Mouse (Mus musculus) spleen, postnatal 10 days (tissue): ENCODE measurements around the gene Kidins220.

Experiments
- DNase-seq, 2 experiments: peaks; one replicate each; pipeline ENCODE4 v3.0.0; 2021 to 2022; ENCODE audit warnings: low spot score in 2 of 2

Kidins220 gene

DNA sequence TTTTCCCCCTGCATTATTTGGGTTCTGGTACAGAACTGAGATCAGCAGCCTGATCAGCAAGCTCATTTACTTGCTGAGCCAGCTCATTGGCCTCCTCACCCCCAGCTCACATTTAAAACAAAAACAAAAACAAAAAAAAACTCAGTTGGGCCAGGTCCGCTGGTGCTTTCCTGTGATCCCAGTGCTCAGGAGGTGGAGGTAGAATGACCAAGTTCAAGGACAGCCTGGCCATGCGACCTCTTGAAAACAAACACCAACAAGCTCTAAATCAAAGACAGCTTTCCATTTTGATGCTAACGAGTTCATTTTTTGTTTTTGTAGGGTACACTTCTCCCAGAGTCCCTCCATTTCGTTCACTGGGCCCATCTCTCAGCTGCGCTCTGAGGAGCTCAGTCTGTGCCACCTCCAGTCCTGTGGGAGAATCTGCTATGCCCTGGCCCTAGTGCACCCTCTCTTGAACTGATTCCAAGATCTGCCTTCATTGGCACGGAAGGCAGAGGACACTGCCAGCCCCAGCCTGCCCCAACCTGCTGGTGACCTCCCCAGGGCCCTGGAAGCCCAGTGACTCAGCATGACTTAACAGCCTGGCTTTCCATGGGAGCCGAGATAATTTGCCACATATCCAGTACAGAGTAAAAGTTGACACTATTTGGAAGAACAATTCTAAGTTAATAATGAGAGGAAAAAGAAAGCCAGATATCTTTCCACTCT, 135.4 kb downstream of the Kidins220 start:
- no peak for DNase-seq

DNA sequence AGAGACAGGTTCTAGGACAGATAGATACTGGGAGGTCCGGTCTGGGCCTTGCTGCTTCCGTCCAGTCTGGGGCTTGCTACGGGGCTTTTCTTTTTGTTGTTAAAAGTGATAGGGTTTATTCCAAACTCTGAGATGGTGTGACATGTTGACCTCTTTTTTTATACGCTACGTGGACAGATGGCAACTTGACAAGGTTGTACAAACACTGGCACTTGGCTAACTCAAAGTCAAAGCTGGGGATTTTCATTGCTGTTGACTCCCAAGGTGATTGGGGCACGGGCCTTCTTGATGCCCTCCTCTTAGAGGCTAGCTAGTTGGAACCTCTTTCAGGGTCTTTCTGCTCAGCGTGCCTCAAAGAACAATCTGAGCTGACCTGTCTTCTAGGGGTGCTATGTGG, 136.0 kb downstream of the Kidins220 start:
- no peak for DNase-seq
